Comparison of ENCODE assay signal across 9 mouse cellular contexts in the genomic region with DNA sequence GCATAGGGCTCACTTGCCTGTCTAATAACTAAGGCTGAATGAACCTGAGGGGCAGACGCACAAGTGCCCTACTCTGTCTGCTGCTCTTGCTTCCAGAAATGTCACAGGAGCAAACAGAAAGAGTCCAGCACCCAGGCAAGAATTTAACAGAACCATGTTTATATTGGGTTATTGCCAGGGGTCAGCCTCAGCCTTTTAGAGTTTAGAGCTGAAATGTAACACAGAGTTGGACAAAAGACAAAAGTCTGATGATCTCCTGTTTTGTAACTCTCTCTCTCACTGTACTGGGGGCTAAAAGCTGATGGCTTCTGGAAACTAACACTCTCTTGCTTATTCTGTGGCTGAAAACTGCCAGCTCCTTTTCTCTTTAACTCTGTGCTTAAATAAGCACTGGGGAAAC.
A peak's percentile ranks its signal among the peaks of the same experiment; 100 is the strongest.
DNase-seq lines count a peak whose midpoint lies in the region; ATAC-seq lines count a peak whose summit lies in the region.
"Had no signal": no experiment of that assay in that cellular context is flagged by ENCODE, and none has a peak within 500 bp of the region (broad histone marks: within the 10 kb centered on the region; RNA-seq: fewer than 3 reads in every experiment).

No protein-coding gene starts in this region.

- 0 out of 2 replicates have a peak, but pooled peaks cover 7% of the 10 kb centered on the region for H3K36me3 ChIP-seq in kidney, embryonic 16.5 days (ENCODE audit: insufficient read depth, low read length)
- H3K36me3 ChIP-seq in heart, embryonic 10.5 days, result no peaks in the 10 kb centered on the region

- peak; percentile 59 for DNase-seq in kidney, adult 11 months
- DNase-seq in heart, embryonic 10.5 days (ENCODE audit: low spot score), result peak; percentile 25
- peak; percentile 51 for DNase-seq in kidney, postnatal 10 days
- peak; percentile 31 to 43 for DNase-seq in lung, postnatal 4 days
- DNase-seq in frontal cortex, postnatal 14 days (ENCODE audit: low spot score in 2 of 2), result no peak

- H3K4me2 ChIP-seq in kidney, embryonic 16.5 days (replicated peaks; ENCODE audit: low read depth, low read length), result no peak overlapping the region

- no peaks in the 10 kb centered on the region for H3K4me1 ChIP-seq in kidney, embryonic 16.5 days (ENCODE audit: insufficient read depth, low read length)
- no peaks in the 10 kb centered on the region for H3K4me1 ChIP-seq in heart, embryonic 10.5 days

- no peaks in the 10 kb centered on the region for H3K27me3 ChIP-seq in kidney, embryonic 16.5 days (ENCODE audit: insufficient read depth, low read length)
- H3K27me3 ChIP-seq in heart, embryonic 10.5 days (ENCODE audit: insufficient read depth, poor library complexity, severe bottlenecking), result no peaks in the 10 kb centered on the region

- no peak; the same call in 1 of the 2 replicates for ATAC-seq in kidney, embryonic 16.5 days (ENCODE audit: low FRiP score, low TSS enrichment)
- no peak for ATAC-seq in megakaryocyte progenitor cell, adult 5-6 weeks (replicated peaks; ENCODE audit: poor library complexity)

- 52% methylated on average over 1 of the region's 1 CpGs for WGBS in kidney, embryonic 16.5 days
- WGBS in heart, embryonic 10.5 days, result 65% methylated on average over 1 of the region's 1 CpGs

- H3K4me3 ChIP-seq in kidney, embryonic 16.5 days (ENCODE audit: low read length), result no peak overlapping the region
- H3K4me3 ChIP-seq in heart, embryonic 10.5 days, result no peak overlapping the region
- H3K4me3 ChIP-seq: erythroblast, embryonic 14.5 days had no signal

- no peak overlapping the region for H3K27ac ChIP-seq in kidney, embryonic 16.5 days (ENCODE audit: low read length)
- H3K27ac ChIP-seq in heart, embryonic 10.5 days, result no peak overlapping the region

- no peaks in the 10 kb centered on the region for H3K9me3 ChIP-seq in kidney, embryonic 16.5 days (ENCODE audit: low read length)
- no peaks in the 10 kb centered on the region for H3K9me3 ChIP-seq in heart, embryonic 10.5 days
- H3K9me3 ChIP-seq: G1E had no signal

- H3K9ac ChIP-seq in kidney, embryonic 16.5 days (replicated peaks; ENCODE audit: low read length), result no peak overlapping the region

Comparison
In these comparisons a context has a peak if more than half of its experiments do, and no peak if none do; other contexts are left out.
1. DNase-seq: peak in kidney, adult 11 months (single experiment), heart, embryonic 10.5 days (single experiment), kidney, postnatal 10 days (single experiment) and lung, postnatal 4 days (2 of 2); none in frontal cortex, postnatal 14 days (0 of 2).